Mouse (Mus musculus) stomach, postnatal 0 days (tissue): Measurements from ENCODE around the gene H2-DMa. TPM values are rescaled to one million over a fixed set of nuclear protein-coding genes. Genes with fewer than 3 reads are reported as not detected.
A peak's percentile ranks its signal among the peaks of the same experiment; 100 is the strongest.

Source experiments
- ATAC-seq: fragments of 200-750 bp; cut with Nextera tagmentation; 2 replicates; pipeline ENCODE4 v1.8.0; 2017; ENCODE audit not compliant: low FRiP score, low TSS enrichment
- DNase-seq: peaks from one replicate; pipeline ENCODE4 v3.0.0-alpha.2; 2016; ENCODE audit warnings: low spot score
- H3K27ac ChIP-seq: fragments of 300-500 bp; sonication (generic); replicated peaks from 2 replicates; pipeline ENCODE4 v1.5.1; 2014; ENCODE audit warnings: mild to moderate bottlenecking, control low read depth
- H3K27me3 ChIP-seq: fragments of 300-500 bp; sonication (generic); 2 replicates; pipeline ENCODE4 v1.6.1; 2014; ENCODE audit warnings: low read length; ENCODE audit not compliant: control insufficient read depth, insufficient read depth
- H3K36me3 ChIP-seq: fragments of 300-500 bp; sonication (generic); 2 replicates; pipeline ENCODE4 v1.6.1; 2014; ENCODE audit warnings: low read length, mixed read lengths; ENCODE audit not compliant: control insufficient read depth, insufficient read depth
- H3K4me1 ChIP-seq: fragments of 300-500 bp; sonication (generic); replicated peaks from 2 replicates; pipeline ENCODE4 v1.6.1; 2014; ENCODE audit warnings: antibody characterized with exemption; ENCODE audit not compliant: control insufficient read depth, insufficient read depth
- H3K4me2 ChIP-seq: fragments of 300-500 bp; sonication (generic); replicated peaks from 2 replicates; pipeline ENCODE4 v1.6.1; 2014; ENCODE audit warnings: low read depth, mild to moderate bottlenecking, control low read depth, moderate library complexity
- H3K4me3 ChIP-seq: fragments of 300-500 bp; sonication (generic); 2 replicates; pipeline ENCODE4 v1.5.1; 2014; ENCODE audit warnings: low read depth, low read length, control low read depth
- H3K9ac ChIP-seq: fragments of 300-500 bp; sonication (generic); 2 replicates; pipeline ENCODE4 v1.6.1; 2014; ENCODE audit warnings: mild to moderate bottlenecking, low read length, control low read depth, mixed read lengths
- H3K9me3 ChIP-seq: fragments of 300-500 bp; sonication (generic); 2 replicates; pipeline ENCODE4 v1.6.1; 2016; ENCODE audit warnings: low read length; ENCODE audit not compliant: control insufficient read depth
- CTCF ChIP-seq: IDR thresholded peaks from 2 replicates; pipeline ENCODE4 v1.5.1; 2016; ENCODE audit warnings: antibody characterized with exemption, low read depth, mild to moderate bottlenecking, moderate library complexity
- EP300 ChIP-seq: optimal IDR thresholded peaks from 2 replicates; pipeline ENCODE3; 2016; ENCODE audit warnings: antibody characterized with exemption
- WGBS: fragments of 180-500 bp; shearing (Covaris S2); extraction: QIAGEN DNeasy Blood & Tissue Kit; methylation state at CpG from one replicate; pipeline ENCODE4 v1.1.7; 2014; 5-methylcytosine and 5-hydroxymethylcytosine counted together
- polyA plus RNA-seq: library from polyadenylated mRNA; unstranded; fragments of >200 nt; fragmentation: Nextera tagmentation; extraction: Ambion mirVana; gene quantifications from 2 replicates; pipeline ENCODE4 v1.2.1, GENCODE M21; 2015

H2-DMa gene
- polyA plus RNA-seq, 1 experiment from 2014 or later, result 9.5 TPM

- Histone ChIP-seq H3K4me1 (no peaks in the 10 kb centered on the region), H3K9ac (no peak overlapping the region), H3K27ac (no peak overlapping the region), H3K4me2 (no peak overlapping the region), H3K9me3 (no peaks in the 10 kb centered on the region), H3K4me3 (no peak overlapping the region), H3K27me3 (no peaks in the 10 kb centered on the region), H3K36me3 (no peaks in the 10 kb centered on the region)
- ATAC-seq (no peak), DNase-seq (no peak)
- no peak for TF ChIP-seq EP300
- TF ChIP-seq CTCF, result no peak
- WGBS, result 40% methylated on average over 5 of the region's 5 CpGs
These were observed 19.8 kb upstream of the H2-DMa start for GRCm38 (mm10) chr17:34099531-34099930.

GRCm38 (mm10) chr17:34101185-34101584 is 18.2 kb upstream of the H2-DMa start:
- Histone ChIP-seq H3K4me3 (no peak overlapping the region), H3K9me3 (no peaks in the 10 kb centered on the region), H3K9ac (no peak overlapping the region), H3K4me2 (no peak overlapping the region), H3K27me3 (no peaks in the 10 kb centered on the region), H3K4me1 (no peaks in the 10 kb centered on the region), H3K36me3 (no peaks in the 10 kb centered on the region), H3K27ac (no peak overlapping the region)
- ATAC-seq (peak; percentile 1; the same call in 1 of the 2 replicates), DNase-seq (no peak)
- 27% methylated on average over 5 of the region's 5 CpGs for WGBS
- TF ChIP-seq EP300, result no peak

- TF ChIP-seq CTCF (peak; percentile 92), EP300 (no peak)
These were observed 17.7 kb upstream of the H2-DMa start for GRCm38 (mm10) chr17:34101604-34102032.

GRCm38 (mm10) chr17:34102831-34103230 is 16.5 kb upstream of the H2-DMa start:
- no peak overlapping the region for H3K9ac ChIP-seq
- H3K4me3 ChIP-seq, result no peak overlapping the region
- no peaks in the 10 kb centered on the region for H3K4me1 ChIP-seq
- H3K4me2 ChIP-seq, result no peak overlapping the region
- no peak overlapping the region for H3K27ac ChIP-seq
- H3K36me3 ChIP-seq, result no peaks in the 10 kb centered on the region
- WGBS, result 48% methylated on average over 6 of the region's 6 CpGs
- TF ChIP-seq EP300 (no peak), CTCF (no peak)
- DNase-seq (no peak), ATAC-seq (no peak)
- no peaks in the 10 kb centered on the region for H3K9me3 ChIP-seq
- no peaks in the 10 kb centered on the region for H3K27me3 ChIP-seq

More at GRCm38 (mm10) chr17:34101604-34102032, 17.7 kb upstream of the H2-DMa start:
- no peak overlapping the region for H3K4me3 ChIP-seq
- H3K4me2 ChIP-seq, result peak overlapping the region; percentile 47
- DNase-seq (peak; percentile 92), ATAC-seq (peak; percentile 75)
- H3K27me3 ChIP-seq, result no peaks in the 10 kb centered on the region
- H3K9ac ChIP-seq, result no peak overlapping the region
- H3K9me3 ChIP-seq, result no peaks in the 10 kb centered on the region
- no peaks in the 10 kb centered on the region for H3K4me1 ChIP-seq
- 4% methylated on average over 12 of the region's 12 CpGs for WGBS
- 0 out of 2 replicates have a peak overlapping the region, but pooled peaks have one; percentile 30 for H3K27ac ChIP-seq
- no peaks in the 10 kb centered on the region for H3K36me3 ChIP-seq

- Histone ChIP-seq H3K4me1 (no peaks in the 10 kb centered on the region), H3K27ac (no peak overlapping the region), H3K4me2 (no peak overlapping the region), H3K9ac (no peak overlapping the region), H3K36me3 (peaks cover 4% of the 10 kb centered on the region; the same call in 1 of the 2 replicates), H3K4me3 (no peak overlapping the region), H3K27me3 (no peaks in the 10 kb centered on the region), H3K9me3 (no peaks in the 10 kb centered on the region)
- WGBS, result 61% methylated on average over 9 of the region's 9 CpGs
- no peak for DNase-seq
- ATAC-seq, result no peak
- no peak for TF ChIP-seq EP300
- no peak for TF ChIP-seq CTCF
These were observed 14.5 kb upstream of the H2-DMa start for GRCm38 (mm10) chr17:34104804-34105203.

GRCm38 (mm10) chr17:34106555-34106954 is 12.8 kb upstream of the H2-DMa start:
- Histone ChIP-seq H3K27ac (no peak overlapping the region), H3K36me3 (peaks cover 12% of the 10 kb centered on the region), H3K4me3 (no peak overlapping the region), H3K9me3 (no peaks in the 10 kb centered on the region), H3K4me2 (no peak overlapping the region), H3K9ac (no peak overlapping the region), H3K27me3 (no peaks in the 10 kb centered on the region), H3K4me1 (no peaks in the 10 kb centered on the region)
- TF ChIP-seq CTCF (no peak), EP300 (no peak)
- ATAC-seq, result no peak
- no peak for DNase-seq
- WGBS, result 86% methylated on average over 7 of the region's 7 CpGs
